Mouse (Mus musculus) bone marrow macrophage, adult 2 months (primary cell): Measurements from ENCODE around the gene Lsm7.

Source experiments
- CTCF ChIP-seq: IDR thresholded peaks from 2 replicates; pipeline ENCODE4 v1.5.1; 2012; ENCODE audit warnings: low read depth, mild to moderate bottlenecking, low read length, moderate library complexity
- POLR2A ChIP-seq: IDR thresholded peaks from 2 replicates; pipeline ENCODE4 v1.6.1; 2012; ENCODE audit warnings: mild to moderate bottlenecking, low read depth, low read length, borderline replicate concordance

GRCm38 (mm10) chr10:80813366-80813765 is 41.6 kb downstream of the Lsm7 start, which contains the start of gene Jsrp1:
- TF ChIP-seq CTCF (no peak), POLR2A (no peak)
